Mouse (Mus musculus): Measurements from ENCODE around the gene Brwd3.

The Brwd3 gene

GRCm38 (mm10) chrX:108834090-108834774, at the start of gene Brwd3:
TSS of gene Brwd3 (minus strand) at chrX:108834372.
- DNase-seq (ENCODE audit: low spot score): peak; percentile 86

GRCm38 (mm10) chrX:108862632-108863031, 28.5 kb upstream of the Brwd3 start:
- DNase-seq (ENCODE audit: low spot score): no peak

- no peak for DNase-seq (ENCODE audit: low spot score)
Measured at GRCm38 (mm10) chrX:108842705-108843104, 8.5 kb upstream of the Brwd3 start.

GRCm38 (mm10) chrX:108836416-108836815, 2.2 kb upstream of the Brwd3 start:
- no peak for DNase-seq (ENCODE audit: low spot score)

GRCm38 (mm10) chrX:108835233-108835632, 1.1 kb upstream of the Brwd3 start:
- no peak for DNase-seq (ENCODE audit: low spot score)

- DNase-seq (ENCODE audit: low spot score): peak; percentile 6
Measured at GRCm38 (mm10) chrX:108833381-108834020, 671 bp downstream of the Brwd3 start.

GRCm38 (mm10) chrX:108832674-108833189, 1.4 kb downstream of the Brwd3 start:
- peak; percentile 75 for DNase-seq (ENCODE audit: low spot score)

- DNase-seq (ENCODE audit: low spot score): no peak
Measured at GRCm38 (mm10) chrX:108831231-108831630, 2.9 kb downstream of the Brwd3 start.

- DNase-seq (ENCODE audit: low spot score): no peak
Measured at GRCm38 (mm10) chrX:108828111-108828510, 6.1 kb downstream of the Brwd3 start.

GRCm38 (mm10) chrX:108797268-108797667, 36.9 kb downstream of the Brwd3 start:
- DNase-seq (ENCODE audit: low spot score): no peak

GRCm38 (mm10) chrX:108783724-108784123, 50.4 kb downstream of the Brwd3 start:
- no peak for DNase-seq (ENCODE audit: low spot score)

GRCm38 (mm10) chrX:108731755-108732154, 102.4 kb downstream of the Brwd3 start:
- DNase-seq (ENCODE audit: low spot score): no peak

- no peak for DNase-seq (ENCODE audit: low spot score)
Measured at GRCm38 (mm10) chrX:108729564-108729963, 104.6 kb downstream of the Brwd3 start.

GRCm38 (mm10) chrX:108729068-108729467, 105.1 kb downstream of the Brwd3 start:
- no peak for DNase-seq (ENCODE audit: low spot score)

- DNase-seq (ENCODE audit: low spot score): no peak
Measured at GRCm38 (mm10) chrX:108728334-108728733, 105.8 kb downstream of the Brwd3 start.

- no peak for DNase-seq (ENCODE audit: low spot score)
Measured at GRCm38 (mm10) chrX:108724241-108724640, 109.9 kb downstream of the Brwd3 start.

GRCm38 (mm10) chrX:108722447-108722846, 111.7 kb downstream of the Brwd3 start:
- no peak for DNase-seq (ENCODE audit: low spot score)

GRCm38 (mm10) chrX:108704312-108704711, 129.9 kb downstream of the Brwd3 start:
- no peak for DNase-seq (ENCODE audit: low spot score)
